14 mouse cellular contexts compared by ENCODE assay signal in the genomic region with DNA sequence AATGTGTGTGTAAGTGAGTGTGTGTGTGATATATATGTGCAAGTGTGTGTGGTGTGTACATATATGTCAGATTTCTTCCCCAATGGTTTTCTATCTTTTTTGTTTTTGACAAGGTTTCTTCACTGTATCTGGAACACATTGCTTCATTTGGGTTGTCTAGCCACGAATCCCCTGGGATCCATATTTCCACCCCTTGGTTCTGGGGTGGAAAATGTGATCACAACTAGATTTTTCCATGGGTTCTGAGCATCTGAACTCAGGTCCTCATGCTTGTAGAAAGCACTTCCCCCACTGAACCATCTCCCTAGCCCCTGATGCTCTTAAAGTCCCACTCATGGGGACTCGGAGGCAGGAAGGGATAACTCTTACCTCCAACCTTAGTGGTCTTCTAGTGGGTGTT.
"Had no signal": no experiment of that assay in that cellular context is flagged by ENCODE, and none has a peak within 500 bp of the region (broad histone marks: within the 10 kb centered on the region; RNA-seq: fewer than 3 reads in every experiment).

No protein-coding gene starts in this region.

- H3K27me3 ChIP-seq: midbrain, embryonic 12.5 days; neural tube, embryonic 13.5 days; neural tube, embryonic 15.5 days had no signal

- H3K9me3 ChIP-seq: midbrain, embryonic 10.5 days; midbrain, embryonic 12.5 days; neural tube, embryonic 13.5 days; neural tube, embryonic 15.5 days had no signal

- H3K36me3 ChIP-seq: midbrain, embryonic 10.5 days; midbrain, embryonic 12.5 days; neural tube, embryonic 13.5 days; neural tube, embryonic 15.5 days had no signal

- H3K4me1 ChIP-seq: midbrain, embryonic 10.5 days; midbrain, embryonic 12.5 days; neural tube, embryonic 13.5 days; neural tube, embryonic 15.5 days had no signal

- H3K9ac ChIP-seq: lung, embryonic 14.5 days; midbrain, embryonic 12.5 days; neural tube, embryonic 13.5 days; neural tube, embryonic 15.5 days had no signal

- H3K27ac ChIP-seq: midbrain, embryonic 10.5 days; midbrain, embryonic 12.5 days; neural tube, embryonic 13.5 days; neural tube, embryonic 15.5 days had no signal

- DNase-seq: lung, adult 18-20 months; lung, embryonic 14.5 days; lung, postnatal 10 days; lung, postnatal 4 days; midbrain, embryonic 14.5 days; right cerebral cortex, postnatal 14 days; thymus, adult 18-20 months; thymus, postnatal 14 days; thymus, postnatal 36 days had no signal

- H3K4me2 ChIP-seq: lung, embryonic 14.5 days; midbrain, embryonic 12.5 days; neural tube, embryonic 13.5 days; neural tube, embryonic 15.5 days had no signal

- H3K4me3 ChIP-seq: midbrain, embryonic 10.5 days; midbrain, embryonic 12.5 days; myocyte; neural tube, embryonic 13.5 days; neural tube, embryonic 15.5 days had no signal
